Mouse (Mus musculus) small intestine, adult 2 months (tissue): ENCODE measurements around the gene Ckm.

Experiments
- CTCF ChIP-seq: fragments of 200-500 bp; IDR thresholded peaks from 2 replicates; pipeline ENCODE4 v1.5.1; 2012; ENCODE audit warnings: low read depth, mild to moderate bottlenecking, control low read depth, inconsistent platforms, low read length, moderate library complexity, mixed read lengths; ENCODE audit not compliant: insufficient replicate concordance, insufficient read length; ENCODE audit errors: extremely low read depth
- POLR2A ChIP-seq: fragments of 200-500 bp; IDR thresholded peaks from 2 replicates; pipeline ENCODE4 v1.6.1; 2012; ENCODE audit warnings: low read depth, mild to moderate bottlenecking, control low read depth, inconsistent platforms, low read length, moderate library complexity

DNA sequence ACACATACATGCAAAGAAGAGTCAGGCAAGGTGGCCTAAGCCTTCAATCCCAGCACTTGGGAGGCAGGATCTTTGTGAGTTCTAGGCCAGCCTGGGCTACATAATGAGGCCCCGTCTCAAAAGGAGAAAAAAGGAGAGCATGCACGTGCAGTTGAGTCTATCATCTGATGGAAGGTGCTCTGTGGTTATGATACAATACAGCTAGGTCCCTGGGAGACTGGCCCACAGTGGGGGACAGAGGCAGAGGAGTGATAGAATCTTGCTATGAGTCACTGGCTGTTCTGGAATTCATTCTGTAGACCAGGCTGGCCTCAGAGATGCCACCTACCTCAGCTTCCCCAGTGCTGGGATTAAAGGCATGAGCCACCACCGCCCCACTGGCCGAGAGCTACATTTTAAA, 57.9 kb downstream of the Ckm start:
- TF ChIP-seq POLR2A, result no peak
- TF ChIP-seq CTCF, result no peak
